Mouse (Mus musculus): ENCODE data around the gene Bicc1. TPM values are rescaled to one million over a fixed set of nuclear protein-coding genes. Genes with fewer than 3 reads are reported as not detected.

Gene Bicc1
- polyA plus RNA-seq, 1 experiment from 2014 or later = 44.8 TPM

GRCm38 (mm10) chr10:70878046-70878445 is 281.5 kb downstream of the Bicc1 start:
- H3K27me3 ChIP-seq (replicated peaks; ENCODE audit: control insufficient read depth, insufficient read depth, low read length) = no peaks in the 10 kb centered on the region
- no peaks in the 10 kb centered on the region for H3K9me3 ChIP-seq (ENCODE audit: control insufficient read depth, low read length)
- DNase-seq (ENCODE audit: low spot score) (no peak), ATAC-seq (ENCODE audit: low read depth) (no peak)
- H3K4me1 ChIP-seq (ENCODE audit: control insufficient read depth, insufficient read depth, low read length) = no peaks in the 10 kb centered on the region
- peak overlapping the region; percentile 10 for H3K27ac ChIP-seq (replicated peaks; ENCODE audit: low read depth, low read length)
- no peak overlapping the region for H3K9ac ChIP-seq (ENCODE audit: low read depth, low read length)
- H3K4me3 ChIP-seq (ENCODE audit: low read depth, low read length) = no peak overlapping the region
- no peak overlapping the region for H3K4me2 ChIP-seq (ENCODE audit: low read depth, low read length)
- no peaks in the 10 kb centered on the region for H3K36me3 ChIP-seq (ENCODE audit: control insufficient read depth, insufficient read depth, low read length)
- WGBS = 47% methylated on average over 1 of the region's 1 CpGs

GRCm38 (mm10) chr10:70877631-70878030 is 281.9 kb downstream of the Bicc1 start:
- no peak for ATAC-seq (ENCODE audit: low read depth)
- DNase-seq (ENCODE audit: low spot score) = peak; percentile 56
- Histone ChIP-seq H3K4me3 (ENCODE audit: low read depth, low read length) (no peak overlapping the region), H3K9me3 (ENCODE audit: control insufficient read depth, low read length) (no peaks in the 10 kb centered on the region), H3K9ac (ENCODE audit: low read depth, low read length) (no peak overlapping the region), H3K36me3 (ENCODE audit: control insufficient read depth, insufficient read depth, low read length) (no peaks in the 10 kb centered on the region), H3K4me1 (ENCODE audit: control insufficient read depth, insufficient read depth, low read length) (no peaks in the 10 kb centered on the region), H3K27me3 (replicated peaks; ENCODE audit: control insufficient read depth, insufficient read depth, low read length) (no peaks in the 10 kb centered on the region), H3K27ac (replicated peaks; ENCODE audit: low read depth, low read length) (peak overlapping the region; percentile 10; the same call in 1 of the 2 replicates), H3K4me2 (ENCODE audit: low read depth, low read length) (no peak overlapping the region)
- 49% methylated on average over 8 of the region's 8 CpGs for WGBS

- H3K4me1 ChIP-seq (ENCODE audit: control insufficient read depth, insufficient read depth, low read length) = no peaks in the 10 kb centered on the region
- DNase-seq (ENCODE audit: low spot score) (no peak), ATAC-seq (ENCODE audit: low read depth) (no peak)
- H3K27ac ChIP-seq (replicated peaks; ENCODE audit: low read depth, low read length) = no peak overlapping the region
- WGBS = 84% methylated on average over 9 of the region's 9 CpGs
- H3K27me3 ChIP-seq (replicated peaks; ENCODE audit: control insufficient read depth, insufficient read depth, low read length) = no peaks in the 10 kb centered on the region
- no peaks in the 10 kb centered on the region for H3K36me3 ChIP-seq (ENCODE audit: control insufficient read depth, insufficient read depth, low read length)
- no peaks in the 10 kb centered on the region for H3K9me3 ChIP-seq (ENCODE audit: control insufficient read depth, low read length)
- H3K4me3 ChIP-seq (ENCODE audit: low read depth, low read length) = no peak overlapping the region
- H3K4me2 ChIP-seq (ENCODE audit: low read depth, low read length) = no peak overlapping the region
- H3K9ac ChIP-seq (ENCODE audit: low read depth, low read length) = no peak overlapping the region
Observed at GRCm38 (mm10) chr10:70876522-70876921, 283.0 kb downstream of the Bicc1 start.

- Histone ChIP-seq H3K27ac (replicated peaks; ENCODE audit: low read depth, low read length) (no peak overlapping the region), H3K27me3 (replicated peaks; ENCODE audit: control insufficient read depth, insufficient read depth, low read length) (no peaks in the 10 kb centered on the region), H3K9ac (ENCODE audit: low read depth, low read length) (no peak overlapping the region), H3K4me3 (ENCODE audit: low read depth, low read length) (no peak overlapping the region), H3K4me2 (ENCODE audit: low read depth, low read length) (no peak overlapping the region), H3K36me3 (ENCODE audit: control insufficient read depth, insufficient read depth, low read length) (no peaks in the 10 kb centered on the region), H3K4me1 (ENCODE audit: control insufficient read depth, insufficient read depth, low read length) (no peaks in the 10 kb centered on the region), H3K9me3 (ENCODE audit: control insufficient read depth, low read length) (no peaks in the 10 kb centered on the region)
- DNase-seq (ENCODE audit: low spot score) (no peak), ATAC-seq (ENCODE audit: low read depth) (no peak)
- WGBS = 67% methylated on average over 8 of the region's 8 CpGs
Observed at GRCm38 (mm10) chr10:70876119-70876518, 283.4 kb downstream of the Bicc1 start.

GRCm38 (mm10) chr10:70874994-70875538 is 284.4 kb downstream of the Bicc1 start:
- peak; percentile 30; the same call in 1 of the 2 replicates for ATAC-seq (ENCODE audit: low read depth)
- DNase-seq (ENCODE audit: low spot score) = peak; percentile 34
- H3K4me1 ChIP-seq (ENCODE audit: control insufficient read depth, insufficient read depth, low read length) = no peaks in the 10 kb centered on the region
- WGBS = 17% methylated on average over 12 of the region's 12 CpGs
- H3K27me3 ChIP-seq (replicated peaks; ENCODE audit: control insufficient read depth, insufficient read depth, low read length) = no peaks in the 10 kb centered on the region
- H3K4me3 ChIP-seq (ENCODE audit: low read depth, low read length) = no peak overlapping the region
- H3K36me3 ChIP-seq (ENCODE audit: control insufficient read depth, insufficient read depth, low read length) = no peaks in the 10 kb centered on the region
- no peaks in the 10 kb centered on the region for H3K9me3 ChIP-seq (ENCODE audit: control insufficient read depth, low read length)
- no peak overlapping the region for H3K27ac ChIP-seq (replicated peaks; ENCODE audit: low read depth, low read length)
- no peak overlapping the region for H3K4me2 ChIP-seq (ENCODE audit: low read depth, low read length)
- H3K9ac ChIP-seq (ENCODE audit: low read depth, low read length) = no peak overlapping the region

Other genes with a start within 250 kb of the Bicc1 start
- 56.5 and 64.1 TPM in 2 replicates for gene Tfam, start 78.6 kb upstream of the Bicc1 start, polyA plus RNA-seq (2014; fragmentation: Nextera tagmentation; extraction: Ambion mirVana)
- 72.8 and 80.1 TPM in 2 replicates for gene Ube2d1, start 125.6 kb upstream of the Bicc1 start, polyA plus RNA-seq (2014; fragmentation: Nextera tagmentation; extraction: Ambion mirVana)
- 89.2 and 99.6 TPM in 2 replicates for gene Cisd1, start 185.3 kb upstream of the Bicc1 start, polyA plus RNA-seq (2014; fragmentation: Nextera tagmentation; extraction: Ambion mirVana)
- 11.9 and 12.3 TPM in 2 replicates for gene Ipmk, start 188.1 kb upstream of the Bicc1 start, polyA plus RNA-seq (2014; fragmentation: Nextera tagmentation; extraction: Ambion mirVana)